Comparison of ENCODE assay signal across 7 mouse cellular contexts in the genomic region with DNA sequence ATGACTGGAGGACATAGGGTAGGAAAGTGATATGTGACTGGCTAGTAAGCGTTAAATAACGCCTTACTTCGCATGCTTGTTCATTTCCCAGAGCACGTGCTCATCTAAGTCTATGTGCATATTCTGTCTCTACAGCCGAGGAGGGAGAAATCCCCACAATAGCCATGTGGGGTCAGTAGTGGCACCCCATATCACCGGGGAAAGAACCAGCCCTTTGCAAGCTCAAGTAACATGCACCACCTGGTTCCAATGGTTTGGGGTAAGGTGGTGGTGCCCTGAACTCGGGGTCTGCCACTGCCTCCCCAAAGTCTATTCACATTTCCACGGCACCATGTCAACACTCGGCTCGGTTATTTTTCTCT.
DNase-seq lines count a peak whose midpoint lies in the region; ATAC-seq and TF ChIP-seq lines count a peak whose summit lies in the region.

No protein-coding gene starts in this region.

- H3K9ac ChIP-seq in liver, embryonic 12.5 days: no peak overlapping the region
- no peak overlapping the region for H3K9ac ChIP-seq in hindbrain, embryonic 16.5 days (ENCODE audit: low read depth, low read length)

- no peak for TF ChIP-seq POLR2A in small intestine, adult 2 months (IDR thresholded peaks at IDR 0.05; ENCODE audit: low read depth, low read length)

- ATAC-seq in liver, embryonic 12.5 days: no peak; the same call in 1 of the 2 replicates
- peak; percentile 61; the same call in 1 of the 2 replicates for ATAC-seq in hindbrain, embryonic 16.5 days

- peaks cover 36% of the 10 kb centered on the region for H3K4me1 ChIP-seq in liver, embryonic 12.5 days
- H3K4me1 ChIP-seq in hindbrain, embryonic 16.5 days (ENCODE audit: control insufficient read depth, insufficient read depth, low read depth, low read length): no peaks in the 10 kb centered on the region
- peaks cover 6% of the 10 kb centered on the region; the same call in 1 of the 2 replicates for H3K4me1 ChIP-seq in small intestine, adult 2 months (ENCODE audit: control insufficient read depth, insufficient read depth, insufficient read length, low read length)

- DNase-seq in liver (peak; percentile 29), MEL-GATA-1-ER (ENCODE audit: extremely low read depth, low read depth) (peak; percentile 19)
- DNase-seq in cerebellum, adult 8-10 months: peak; percentile 26
- DNase-seq in gastrocnemius, postnatal 36 days: no peak

- H3K9me3 ChIP-seq in liver, embryonic 12.5 days (replicated peaks): no peaks in the 10 kb centered on the region
- no peaks in the 10 kb centered on the region for H3K9me3 ChIP-seq in hindbrain, embryonic 16.5 days (ENCODE audit: control insufficient read depth, low read length)

- H3K27me3 ChIP-seq in liver, embryonic 12.5 days (replicated peaks): no peaks in the 10 kb centered on the region
- H3K27me3 ChIP-seq in hindbrain, embryonic 16.5 days (replicated peaks; ENCODE audit: control insufficient read depth, insufficient read depth, low read length): no peaks in the 10 kb centered on the region
- H3K27me3 ChIP-seq in small intestine, adult 2 months (ENCODE audit: control insufficient read depth, insufficient read depth, low read length): no peaks in the 10 kb centered on the region

- TF ChIP-seq CTCF in small intestine, adult 2 months (IDR thresholded peaks at IDR 0.05; ENCODE audit: extremely low read depth, insufficient read length, insufficient replicate concordance, low read depth, low read length): peak; percentile 32; the same call in 1 of the 2 replicates

- H3K4me3 ChIP-seq in liver, embryonic 12.5 days: no peak overlapping the region
- no peak overlapping the region for H3K4me3 ChIP-seq in hindbrain, embryonic 16.5 days (ENCODE audit: low read length)
- H3K4me3 ChIP-seq in small intestine, adult 2 months (ENCODE audit: low read depth, low read length): no peak overlapping the region

- H3K36me3 ChIP-seq in liver, embryonic 12.5 days: no peaks in the 10 kb centered on the region
- H3K36me3 ChIP-seq in hindbrain, embryonic 16.5 days (ENCODE audit: control insufficient read depth, insufficient read depth, low read length): no peaks in the 10 kb centered on the region
- peaks cover 19% of the 10 kb centered on the region for H3K36me3 ChIP-seq in small intestine, adult 2 months (ENCODE audit: control insufficient read depth, insufficient read depth, low read length)

- no peak overlapping the region for H3K27ac ChIP-seq in liver, embryonic 12.5 days
- H3K27ac ChIP-seq in hindbrain, embryonic 16.5 days (ENCODE audit: low read depth, low read length): no peak overlapping the region
- no peak overlapping the region for H3K27ac ChIP-seq in small intestine, adult 2 months (ENCODE audit: insufficient read depth, low read depth, low read length)

- 58% methylated on average over 10 of the region's 10 CpGs for WGBS in liver, embryonic 12.5 days (ENCODE audit: insufficient replicate concordance)
- 65% methylated on average over 10 of the region's 10 CpGs for WGBS in hindbrain, embryonic 16.5 days
- 71% methylated on average over 10 of the region's 10 CpGs for WGBS in small intestine, adult 2 months

- intact Hi-C loops in gastrocnemius, postnatal 36 days (cut with DNase I): loop anchor here (5.0 kb wide), 1 partner anchor 96 kb away; no protein-coding TSS in a partner anchor

- H3K4me2 ChIP-seq in liver, embryonic 12.5 days: no peak overlapping the region
- H3K4me2 ChIP-seq in hindbrain, embryonic 16.5 days (ENCODE audit: low read length): peak overlapping the region; percentile 3; the same call in 1 of the 2 replicates

Comparison
In these comparisons a context has a peak if more than half of its experiments do, and no peak if none do; other contexts are left out.
1. DNase-seq: peak in liver (single experiment), MEL-GATA-1-ER (single experiment) and cerebellum, adult 8-10 months (single experiment); none in gastrocnemius, postnatal 36 days (0 of 2).